Mouse (Mus musculus): ENCODE data around the gene Ptpdc1.

The Ptpdc1 gene

DNA sequence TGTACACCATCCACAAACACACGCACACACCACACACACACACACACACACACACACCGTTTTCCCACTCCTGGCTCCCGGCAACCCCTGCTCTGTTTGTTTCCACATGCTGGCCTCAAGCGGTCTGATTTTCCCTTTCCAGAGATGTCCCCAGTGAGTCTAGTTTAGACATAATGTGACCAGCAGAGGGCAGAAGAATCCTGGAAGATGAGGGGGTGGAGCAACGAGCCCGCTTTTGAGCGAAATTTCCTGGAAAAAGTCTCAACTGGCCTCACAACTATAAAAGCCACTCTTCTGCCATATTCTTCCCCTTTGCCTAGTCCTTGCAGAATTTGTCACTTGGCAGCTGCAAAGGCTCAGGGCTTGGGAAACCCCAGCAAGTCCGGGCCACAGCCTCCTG is 30.2 kb upstream of the Ptpdc1 start:
- peak; percentile 78 for DNase-seq (ENCODE audit: extremely low spot score)

DNA sequence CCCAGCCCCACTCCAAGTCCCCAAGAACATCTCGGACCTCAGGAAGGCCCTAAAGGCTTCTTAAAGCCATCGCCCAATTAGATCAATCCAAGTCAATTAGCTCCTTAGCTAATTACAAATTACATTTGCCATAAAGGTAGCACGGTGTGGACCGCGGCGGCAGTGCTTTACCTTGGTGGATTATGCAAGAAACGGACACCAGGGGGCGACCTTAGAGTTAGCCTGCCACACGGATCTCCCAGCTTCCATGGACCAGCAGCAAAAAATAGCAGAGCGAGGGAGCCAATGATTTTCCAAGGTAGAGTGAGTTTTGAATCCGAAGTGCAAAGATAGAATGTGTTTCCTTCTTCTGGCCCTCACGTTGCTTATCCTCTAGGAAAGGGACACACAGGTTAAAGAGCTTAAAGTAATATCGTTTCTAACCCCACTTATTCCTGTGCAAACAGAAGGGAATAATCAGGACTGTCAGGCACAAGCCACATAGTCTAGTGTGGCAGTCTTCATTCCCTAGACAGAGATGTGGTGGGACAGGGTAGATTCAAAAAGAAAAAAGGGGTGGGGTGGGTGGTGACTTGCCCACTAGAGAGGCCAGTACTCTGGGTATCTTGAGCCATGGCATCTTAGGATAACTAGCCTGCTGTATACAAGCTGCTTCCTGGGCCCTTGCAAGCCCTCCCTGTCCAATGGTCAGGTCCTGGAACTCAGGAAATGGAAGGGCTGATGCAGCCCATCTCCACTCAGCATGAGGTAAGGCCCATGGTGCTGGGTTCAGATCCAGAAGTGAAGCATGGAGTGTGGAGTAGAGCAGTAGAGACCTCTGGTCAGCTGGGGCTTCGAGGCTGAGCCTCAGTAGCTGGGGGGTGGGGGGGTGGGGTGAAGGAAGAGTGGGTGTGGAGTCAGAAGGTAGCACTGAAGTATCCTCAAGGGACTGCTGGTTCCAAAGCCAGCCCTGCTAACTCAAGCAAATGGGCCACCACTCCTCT is 28.6 kb upstream of the Ptpdc1 start:
- peak; percentile 65 for DNase-seq (ENCODE audit: extremely low spot score)

DNA sequence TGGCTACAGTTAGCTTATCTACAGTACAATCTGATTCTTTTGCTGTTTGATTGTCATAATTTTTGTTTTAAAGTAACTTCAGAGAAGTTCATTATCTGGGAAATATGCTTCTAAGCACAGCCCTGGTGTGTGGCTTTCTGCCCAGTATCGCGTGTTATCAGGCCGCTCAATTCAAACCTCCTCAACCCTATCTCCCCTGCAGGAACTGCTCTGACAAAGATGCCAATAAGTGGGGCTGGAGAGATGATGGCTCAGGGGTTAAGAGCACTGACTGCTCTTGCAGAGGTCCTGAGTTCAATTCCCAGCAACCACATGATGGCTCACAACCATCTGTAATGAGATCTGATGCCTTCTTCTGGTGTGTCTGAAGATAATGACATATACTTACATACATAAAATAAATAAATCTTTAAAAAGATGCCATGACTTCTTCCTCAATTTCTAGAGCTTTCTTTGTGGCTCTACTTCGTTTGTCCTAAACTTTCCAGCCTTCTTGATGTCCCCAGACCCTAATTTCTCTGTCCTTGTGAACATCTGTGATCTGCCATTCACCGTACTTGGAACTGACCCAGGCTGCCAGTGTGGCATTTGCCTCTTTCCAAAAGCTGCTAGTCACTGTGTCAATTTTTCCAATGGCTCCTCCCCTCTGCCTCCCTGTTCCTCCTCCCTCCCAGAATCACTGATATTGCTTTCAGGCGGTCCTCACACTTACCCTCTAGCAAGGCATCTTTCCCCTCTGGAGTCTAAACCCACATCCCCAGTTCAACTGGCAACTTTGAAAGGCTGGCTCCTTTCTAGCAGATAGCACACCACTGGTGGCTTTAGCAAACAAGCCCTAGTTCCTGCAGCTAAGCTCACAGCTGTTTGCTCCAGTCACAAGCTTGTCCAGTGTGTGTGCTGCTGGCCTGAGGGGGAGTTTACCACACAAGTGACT is 25.9 kb upstream of the Ptpdc1 start:
- no peak for DNase-seq (ENCODE audit: extremely low spot score)

DNA sequence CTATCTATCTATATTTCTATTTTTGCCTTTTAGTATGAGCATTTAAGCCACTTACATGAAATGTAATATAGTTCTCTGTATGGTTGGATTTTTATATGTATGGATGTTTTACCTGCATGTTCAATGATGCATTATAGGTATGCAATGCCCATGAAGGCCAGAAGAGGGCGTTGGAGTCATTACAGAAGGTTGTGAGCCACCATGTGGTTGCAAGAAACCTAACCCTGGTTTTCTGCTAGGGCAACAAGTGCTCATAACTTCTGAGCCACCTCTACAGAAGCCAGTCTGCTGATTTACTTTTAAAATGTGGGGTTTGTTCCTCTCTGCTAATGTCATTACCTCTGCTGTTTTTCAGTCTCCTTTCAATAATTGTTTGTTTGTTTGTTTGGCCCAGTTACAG is 25.2 kb upstream of the Ptpdc1 start:
- DNase-seq (ENCODE audit: extremely low spot score) = peak; percentile 41

DNA sequence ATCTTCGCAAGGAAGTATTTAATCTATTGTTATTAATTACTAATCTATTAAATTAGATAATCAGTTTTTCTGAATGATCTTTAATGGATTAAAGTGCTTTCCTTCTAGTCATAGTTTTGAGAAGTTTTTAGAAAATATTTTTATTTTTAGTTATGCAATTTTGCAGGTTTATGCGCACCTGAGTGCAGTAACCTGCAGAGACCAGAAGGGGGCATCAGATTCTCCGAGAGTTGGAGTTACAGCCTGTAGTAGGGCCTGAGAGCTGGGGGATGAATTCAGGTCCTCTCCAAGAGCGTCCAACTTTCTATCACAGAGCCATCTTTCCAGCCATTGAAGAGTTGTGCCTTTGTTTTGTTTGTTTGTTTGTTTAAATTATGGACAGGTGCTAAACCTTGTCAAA is 21.2 kb upstream of the Ptpdc1 start:
- DNase-seq (ENCODE audit: extremely low spot score) = no peak

DNA sequence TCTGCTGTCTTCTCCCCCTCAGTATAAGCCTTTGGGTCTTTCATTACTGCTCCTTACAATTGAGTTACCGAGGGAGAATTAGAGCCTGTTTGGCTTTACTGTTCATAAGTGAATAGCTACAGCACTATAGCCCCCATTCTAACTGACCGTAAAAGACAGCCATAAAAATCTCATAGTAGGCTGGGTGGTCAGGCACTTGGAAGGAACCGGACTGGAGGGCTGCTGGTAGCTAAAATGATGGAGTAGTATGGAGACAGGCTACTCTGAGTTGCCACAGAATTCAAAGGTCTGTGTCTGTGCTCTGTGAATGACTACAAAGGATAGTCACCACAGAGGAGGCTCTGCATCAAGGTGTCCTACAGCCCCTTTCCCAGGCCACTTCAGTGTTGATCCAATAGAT is 18.5 kb upstream of the Ptpdc1 start:
- no peak for DNase-seq (ENCODE audit: extremely low spot score)

DNA sequence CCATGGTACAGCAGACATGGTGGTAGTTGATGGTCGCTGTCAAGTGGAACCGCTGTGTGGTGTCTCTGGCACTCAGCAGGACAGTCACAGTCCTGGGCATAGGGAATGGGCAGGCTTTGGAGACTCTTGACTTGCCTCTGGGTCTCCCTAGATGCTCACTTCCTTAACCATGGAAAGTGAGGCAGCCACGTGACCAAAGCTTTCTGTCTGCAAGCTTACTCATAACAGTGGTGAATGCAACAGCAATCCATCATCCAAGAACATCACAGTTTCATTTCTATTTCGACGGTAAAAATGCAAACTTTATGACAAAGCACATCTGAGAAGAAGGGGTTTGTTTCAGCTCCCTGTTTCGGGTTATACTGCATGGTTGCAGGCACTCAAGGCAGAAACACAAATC is 17.6 kb upstream of the Ptpdc1 start:
- no peak for DNase-seq (ENCODE audit: extremely low spot score)

DNA sequence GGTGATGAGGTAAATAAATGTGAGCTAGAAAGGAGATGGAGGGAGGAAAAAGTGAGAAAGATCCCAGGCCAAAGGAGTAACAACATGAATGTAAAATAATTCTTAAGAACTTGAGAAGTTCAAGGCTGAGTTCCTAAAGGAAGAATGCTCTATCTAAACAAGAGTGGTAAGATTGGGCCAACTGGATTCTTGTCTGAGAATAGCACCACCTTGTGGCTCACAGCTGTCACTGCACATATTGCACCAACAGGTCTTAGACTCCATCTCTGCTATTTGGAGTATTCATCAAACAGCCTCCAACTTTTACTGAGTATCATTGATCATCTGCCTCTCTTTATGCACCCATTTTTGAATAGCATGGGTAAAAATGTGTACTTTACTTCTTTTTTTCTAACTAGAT is 14.1 kb upstream of the Ptpdc1 start:
- peak; percentile 53 for DNase-seq (ENCODE audit: extremely low spot score)

DNA sequence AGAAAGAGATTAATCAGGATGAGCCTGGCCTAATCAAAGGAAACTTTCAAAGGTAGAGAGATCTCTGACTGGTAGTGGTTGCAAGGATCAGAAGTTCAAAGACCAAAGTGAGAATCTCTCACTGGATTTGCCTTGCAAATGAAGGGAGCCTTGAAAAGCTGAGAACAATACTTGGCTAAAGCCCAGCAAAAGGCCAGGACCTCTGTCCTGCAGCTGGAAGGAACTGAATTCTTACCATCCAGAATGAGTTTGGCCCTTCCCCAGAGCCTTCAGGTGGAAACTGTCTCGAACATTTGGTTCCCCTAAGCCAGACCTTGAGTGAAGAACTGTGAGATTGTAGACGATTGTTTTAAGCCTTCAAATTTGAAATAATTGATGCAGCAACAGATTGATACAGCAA is 12.2 kb upstream of the Ptpdc1 start:
- no peak for DNase-seq (ENCODE audit: extremely low spot score)

DNA sequence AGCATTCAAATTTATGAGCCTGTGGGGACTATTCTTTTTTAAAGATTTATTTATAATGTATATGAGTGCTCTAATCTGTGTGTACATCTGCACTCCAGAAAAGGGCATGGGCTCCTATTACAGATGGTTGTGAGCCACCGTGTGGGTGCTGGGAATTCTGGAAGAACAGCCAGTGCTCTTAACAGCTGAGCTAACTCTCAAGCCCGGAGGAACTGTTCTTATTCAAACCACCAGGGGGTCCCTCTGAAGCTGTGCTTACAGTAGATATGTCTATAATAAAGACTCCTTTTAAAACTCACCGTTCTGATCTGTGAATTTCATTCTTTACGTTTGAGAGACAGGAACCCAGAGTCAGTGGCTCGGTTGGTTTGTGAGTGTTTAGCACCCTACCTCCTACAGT is 6.2 kb upstream of the Ptpdc1 start:
- DNase-seq (ENCODE audit: extremely low spot score) = no peak

DNA sequence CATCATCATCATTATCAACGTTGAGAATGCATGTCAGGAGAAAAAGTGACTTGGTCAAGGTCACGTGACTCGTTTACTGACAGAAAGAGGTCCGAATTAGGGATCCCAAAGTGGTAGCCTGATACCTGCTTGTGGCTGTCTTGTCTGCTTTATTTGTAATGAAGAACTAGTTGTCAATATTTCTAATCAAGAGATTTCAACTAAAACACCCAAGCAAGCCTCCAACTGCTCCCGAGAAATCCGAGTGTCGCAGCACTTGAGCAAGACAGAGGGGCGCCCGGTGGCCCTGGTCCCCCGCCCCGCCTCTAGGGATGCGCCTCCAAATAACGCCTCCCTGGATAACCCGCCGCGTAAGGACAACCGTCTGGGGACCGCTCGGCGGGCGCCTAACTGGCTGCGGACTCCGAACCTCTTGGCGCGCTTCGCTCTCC is 481 bp downstream of the Ptpdc1 start:
- no peak for DNase-seq (ENCODE audit: extremely low spot score)

DNA sequence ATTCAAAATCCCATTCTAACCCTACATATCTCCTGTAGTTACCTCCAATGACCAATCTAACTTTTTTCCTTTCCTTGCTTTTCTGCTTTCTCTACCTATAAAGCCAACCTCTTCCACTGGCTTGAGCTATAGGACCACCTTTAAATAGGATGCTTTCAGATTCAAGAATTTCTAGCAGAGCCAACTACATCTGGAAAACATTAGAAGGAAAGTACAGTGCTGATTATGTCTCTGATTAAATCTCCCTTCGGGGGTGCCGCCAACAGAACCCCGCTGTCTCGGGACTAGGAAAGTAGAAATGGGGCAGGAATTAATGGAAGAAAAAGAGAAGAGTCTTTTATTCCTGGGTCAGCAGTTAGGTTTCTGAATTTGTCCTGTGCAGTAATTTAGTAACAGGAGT is 6.6 kb downstream of the Ptpdc1 start:
- DNase-seq (ENCODE audit: extremely low spot score) = no peak

DNA sequence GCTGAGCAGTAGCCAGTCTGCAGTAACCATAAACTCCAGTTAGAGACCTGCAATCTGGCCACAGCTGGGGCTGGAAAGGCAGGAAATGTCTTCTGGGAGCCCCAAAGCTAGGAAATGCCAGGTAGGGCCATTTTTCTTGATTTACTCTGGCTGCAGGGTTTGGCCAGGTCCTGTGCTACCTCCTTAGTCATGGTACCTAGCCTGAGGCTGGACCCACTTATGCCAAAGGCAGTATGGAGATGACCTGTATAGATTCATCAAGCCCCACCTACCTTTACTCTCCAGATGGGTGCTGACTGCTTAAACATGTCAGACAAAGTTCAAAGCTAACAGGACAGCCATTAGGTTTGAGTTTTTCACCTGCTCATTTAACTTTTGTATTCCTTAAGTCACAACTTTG is 7.7 kb downstream of the Ptpdc1 start:
- no peak for DNase-seq (ENCODE audit: extremely low spot score)

DNA sequence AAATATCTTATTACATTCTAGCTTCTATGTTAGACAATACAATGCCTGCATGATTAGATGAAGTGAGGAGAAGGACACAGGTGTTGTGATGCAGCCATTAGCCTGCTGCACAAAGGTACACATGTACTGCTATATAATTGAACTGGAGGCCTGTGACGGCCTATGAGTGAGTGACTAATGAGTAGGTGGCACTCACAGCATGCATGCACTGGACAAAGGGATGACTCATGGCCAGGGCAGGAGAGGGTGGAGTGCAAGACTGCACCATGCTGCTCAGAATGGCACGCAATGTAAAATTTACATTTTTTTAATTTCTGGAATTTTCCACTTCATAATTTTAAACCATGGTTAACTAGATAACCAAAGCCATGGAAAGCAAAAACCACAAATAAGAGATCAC is 10.9 kb downstream of the Ptpdc1 start:
- DNase-seq (ENCODE audit: extremely low spot score) = no peak

DNA sequence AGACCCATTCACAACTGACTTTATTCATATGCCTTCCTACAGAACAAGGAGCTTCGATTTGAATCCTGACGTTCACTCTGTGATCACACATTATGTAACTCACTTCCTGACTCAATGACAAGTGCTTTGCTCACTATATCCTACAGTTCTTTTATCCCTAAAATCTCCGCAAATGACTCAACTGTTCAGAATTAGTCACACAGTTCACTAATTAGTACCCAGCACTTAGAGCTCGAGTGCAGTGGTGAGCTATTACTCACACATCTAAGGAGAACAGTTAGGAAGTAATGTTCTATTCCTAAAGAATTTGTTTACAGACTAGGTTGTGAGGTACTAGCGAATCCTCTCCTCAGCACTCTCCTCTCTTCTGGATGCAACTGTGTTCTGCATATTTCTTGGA is 16.4 kb downstream of the Ptpdc1 start:
- no peak for DNase-seq (ENCODE audit: extremely low spot score)

DNA sequence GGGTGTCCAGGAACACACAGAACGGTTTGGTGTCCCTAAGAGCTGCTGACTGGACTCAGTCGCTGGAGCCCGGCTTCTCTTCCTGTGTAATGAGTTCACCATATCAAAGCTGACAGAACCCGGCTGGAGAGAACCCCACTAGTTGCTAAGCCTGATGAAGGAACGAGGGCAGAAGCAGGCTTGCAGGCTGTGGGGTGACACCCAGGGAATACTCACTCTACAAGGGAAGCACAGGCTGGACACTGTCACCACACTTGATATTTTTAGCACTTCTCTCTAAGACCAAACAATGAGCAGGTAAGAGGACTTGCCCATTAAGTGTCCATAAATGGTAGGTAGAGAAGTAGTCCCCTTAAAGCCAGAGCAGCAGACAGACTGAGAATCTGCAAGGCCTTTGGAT is 20.9 kb downstream of the Ptpdc1 start:
- no peak for DNase-seq (ENCODE audit: extremely low spot score)

DNA sequence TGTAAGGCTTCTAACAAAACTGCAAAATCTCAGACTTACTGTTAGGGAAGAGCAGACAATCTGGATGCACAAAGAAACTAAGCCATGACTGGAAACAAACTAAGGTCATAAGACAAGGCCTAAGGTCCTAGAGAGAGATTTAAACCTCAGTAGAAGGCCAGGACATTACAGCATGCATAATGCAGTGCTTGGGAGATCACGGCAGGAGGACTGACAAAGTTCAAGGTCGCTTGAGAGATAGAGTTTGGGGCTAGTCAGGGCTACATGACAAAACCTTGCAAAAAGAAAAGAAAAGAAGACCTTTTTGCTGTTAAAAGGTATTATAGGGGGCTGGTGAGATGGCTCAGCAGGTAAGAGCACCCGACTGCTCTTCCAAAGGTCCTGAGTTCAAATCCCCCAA is 22.2 kb downstream of the Ptpdc1 start:
- DNase-seq (ENCODE audit: extremely low spot score) = no peak

DNA sequence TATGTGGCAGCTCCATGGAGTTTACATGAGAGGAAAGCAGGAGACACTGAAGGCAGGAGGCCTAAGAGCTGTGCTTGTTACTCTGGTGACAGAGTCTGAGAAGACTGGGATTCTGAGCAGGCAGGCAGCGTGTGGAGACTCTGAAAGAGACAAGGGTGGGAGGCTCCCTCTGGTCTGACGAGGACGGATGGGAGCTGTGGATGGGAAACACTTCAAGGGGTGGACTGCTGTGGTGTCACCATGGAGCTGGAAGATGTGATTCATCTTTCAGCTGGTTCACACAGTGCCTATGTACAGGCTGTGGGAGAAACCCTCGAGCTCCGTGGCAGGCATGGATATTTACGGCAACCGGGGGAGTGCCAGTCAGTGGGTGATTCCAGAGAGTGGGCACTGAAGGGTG is 30.9 kb downstream of the Ptpdc1 start:
- DNase-seq (ENCODE audit: extremely low spot score) = no peak

DNA sequence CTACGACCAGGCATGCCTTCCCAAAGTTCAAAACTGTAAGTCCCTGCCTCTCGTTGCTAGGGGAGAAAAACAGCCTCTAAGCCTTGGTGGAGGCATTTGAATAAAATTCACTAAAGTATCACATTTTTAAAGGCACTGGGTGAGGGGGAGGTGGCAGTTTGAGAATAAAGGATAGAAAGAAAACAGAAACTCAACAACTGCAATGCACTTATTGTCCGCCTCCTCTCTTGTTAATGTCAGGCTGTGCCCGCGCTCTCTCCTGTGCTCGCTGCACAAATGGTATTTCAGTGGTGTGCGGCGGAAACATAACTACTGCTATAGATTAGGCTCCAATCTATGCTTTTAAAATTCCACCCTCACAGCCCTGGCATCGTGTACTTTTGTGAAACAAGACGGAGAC is 31.4 kb downstream of the Ptpdc1 start:
- DNase-seq (ENCODE audit: extremely low spot score) = no peak

DNA sequence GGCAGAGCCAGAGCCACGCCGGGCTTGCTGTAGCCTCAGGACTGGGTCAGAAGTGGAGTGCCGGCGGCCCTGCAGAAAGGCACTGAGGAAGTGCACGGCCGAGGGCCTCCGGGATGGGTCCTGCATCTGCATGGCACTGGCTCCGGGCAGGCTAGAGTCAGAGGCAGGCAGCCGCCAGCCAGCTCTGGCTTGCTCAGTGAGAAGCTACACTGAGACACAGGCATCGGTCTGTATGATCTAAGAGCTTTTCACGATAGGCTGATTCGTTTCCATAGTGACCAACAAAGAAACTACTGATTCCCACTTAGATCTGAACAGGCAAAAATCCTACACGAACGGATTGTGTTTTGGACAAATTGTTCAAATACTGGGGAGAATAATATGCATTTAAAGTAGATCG is 32.3 kb downstream of the Ptpdc1 start:
- peak; percentile 37 for DNase-seq (ENCODE audit: extremely low spot score)

DNA sequence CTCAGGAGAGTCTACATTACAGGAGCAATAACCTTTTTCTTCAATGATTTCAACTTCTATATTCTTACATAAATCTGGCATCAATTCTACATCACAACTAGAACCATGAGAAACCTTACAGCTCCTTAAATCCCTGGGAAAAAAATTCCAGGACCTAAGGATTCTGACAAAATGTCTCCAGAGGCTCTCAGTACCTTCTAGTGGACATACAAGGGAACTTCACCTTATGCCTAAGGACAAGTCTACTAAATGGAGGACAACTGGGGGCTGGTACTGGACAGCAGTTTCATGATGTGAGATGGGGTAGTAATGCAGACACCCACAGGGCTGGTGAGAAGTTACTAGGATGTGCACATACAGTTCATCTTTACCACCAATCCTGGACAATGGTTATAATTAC is 34.7 kb downstream of the Ptpdc1 start:
- no peak for DNase-seq (ENCODE audit: extremely low spot score)

DNA sequence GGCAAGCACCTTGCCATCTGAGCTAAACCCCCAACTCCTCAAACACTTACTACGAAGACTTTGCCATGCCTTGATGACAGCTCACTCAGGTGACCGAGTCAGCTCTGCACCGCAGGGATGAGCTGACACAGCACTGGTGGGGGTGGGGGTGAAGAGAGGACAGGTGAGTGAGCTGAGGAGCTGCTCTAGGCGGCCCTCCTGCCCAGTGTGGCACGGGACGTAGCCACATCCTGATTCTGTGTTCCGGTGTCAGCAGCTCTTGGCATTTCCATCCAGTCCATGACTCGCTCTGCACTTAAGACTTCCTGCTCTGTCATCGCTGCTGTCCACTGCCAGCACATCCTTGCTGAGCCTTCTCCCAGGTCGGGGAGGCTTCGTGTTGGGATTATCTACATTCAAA is 38.1 kb downstream of the Ptpdc1 start:
- no peak for DNase-seq (ENCODE audit: extremely low spot score)

DNA sequence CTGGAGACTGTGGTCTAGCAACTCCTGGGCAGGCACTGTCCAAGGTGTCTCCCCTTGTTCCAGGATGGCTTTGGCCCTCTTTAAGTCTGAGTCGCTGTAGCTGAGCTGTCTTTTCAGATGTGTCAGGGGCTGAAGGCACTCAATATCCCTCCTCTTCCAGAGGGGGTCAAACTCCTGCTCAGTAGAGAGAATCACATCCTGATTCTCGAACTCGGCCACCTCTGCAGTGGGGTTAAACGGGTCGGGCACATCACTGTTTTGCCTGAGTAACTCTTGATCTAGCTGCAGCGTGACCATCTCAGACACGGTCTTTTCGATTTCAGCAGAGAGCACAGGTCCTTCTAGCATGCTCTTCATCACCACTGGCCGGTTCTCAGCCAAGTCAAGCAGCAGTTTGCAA is 39.0 kb downstream of the Ptpdc1 start:
- DNase-seq (ENCODE audit: extremely low spot score) = no peak

Measured in embryo, embryonic 9.5 days (tissue).